Mouse (Mus musculus) bone marrow macrophage, adult 2 months (primary cell): ENCODE data around the gene Pdk2.

Experiments
- CTCF ChIP-seq: IDR thresholded peaks from 2 replicates; pipeline ENCODE4 v1.5.1; 2012; ENCODE audit warnings: low read depth, mild to moderate bottlenecking, low read length, moderate library complexity
- POLR2A ChIP-seq: IDR thresholded peaks from 2 replicates; pipeline ENCODE4 v1.6.1; 2012; ENCODE audit warnings: mild to moderate bottlenecking, low read depth, low read length, borderline replicate concordance

DNA sequence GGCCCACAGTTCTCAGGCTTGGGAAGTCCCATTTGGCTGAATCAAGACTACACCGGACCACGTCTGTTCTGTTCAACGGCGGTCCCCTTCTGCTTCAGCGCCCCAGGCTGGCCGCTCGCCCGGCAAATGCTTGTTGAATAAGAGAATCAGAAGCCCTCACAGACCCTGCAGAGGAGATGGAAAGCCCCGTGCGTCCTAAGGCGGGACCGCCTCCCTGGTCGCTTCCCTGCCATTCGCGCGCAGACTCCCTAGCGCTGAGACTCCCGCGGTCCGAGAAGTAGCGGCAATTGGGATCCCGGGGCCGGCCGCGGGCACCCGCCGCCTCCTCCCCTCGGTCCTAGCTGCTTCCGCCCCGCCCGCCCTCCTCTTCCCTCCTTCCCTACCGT is 31.5 kb downstream of the Pdk2 start, which contains the start of gene Samd14:
- TF ChIP-seq CTCF = no peak
- TF ChIP-seq POLR2A = no peak
